Mouse (Mus musculus) forebrain, embryonic 11.5 days (tissue): Measurements from ENCODE around the gene Rnf157. TPM values are rescaled to one million over a fixed set of nuclear protein-coding genes. Genes with fewer than 3 reads are reported as not detected.

Experiments used
- ATAC-seq: fragments of 200-750 bp; cut with Nextera tagmentation; replicated peaks from 2 replicates; pipeline ENCODE4 v1.8.0; 2017; ENCODE audit warnings: moderate TSS enrichment; ENCODE audit not compliant: low FRiP score
- DNase-seq: peaks from one replicate; pipeline ENCODE4 v3.0.0-alpha.2; 2017; ENCODE audit warnings: low spot score
- H3K27ac ChIP-seq: fragments of 300-500 bp; sonication (generic); 2 replicates; pipeline ENCODE4 v1.5.1; 2014; ENCODE audit warnings: low read depth, low read length
- H3K27me3 ChIP-seq: fragments of 300-500 bp; sonication (generic); 2 replicates; pipeline ENCODE4 v1.6.1; 2014; ENCODE audit warnings: mild to moderate bottlenecking, low read length, mixed read lengths; ENCODE audit not compliant: control insufficient read depth, insufficient read depth
- H3K36me3 ChIP-seq: fragments of 300-500 bp; sonication (generic); 2 replicates; pipeline ENCODE4 v1.6.1; 2014; ENCODE audit warnings: mild to moderate bottlenecking, low read length, moderate library complexity, mixed read lengths; ENCODE audit not compliant: control insufficient read depth, insufficient read depth
- H3K4me1 ChIP-seq: fragments of 300-500 bp; sonication (generic); replicated peaks from 2 replicates; pipeline ENCODE4 v1.6.1; 2014; ENCODE audit warnings: low read length, mixed read lengths; ENCODE audit not compliant: control insufficient read depth, insufficient read depth
- H3K4me2 ChIP-seq: fragments of 300-500 bp; sonication (generic); 2 replicates; pipeline ENCODE4 v1.6.1; 2014; ENCODE audit warnings: low read depth, mild to moderate bottlenecking, low read length, moderate library complexity, mixed read lengths; ENCODE audit not compliant: severe bottlenecking
- H3K4me3 ChIP-seq: fragments of 300-500 bp; sonication (generic); 2 replicates; pipeline ENCODE4 v1.5.1; 2014; ENCODE audit warnings: low read depth, low read length
- H3K9ac ChIP-seq: fragments of 300-500 bp; sonication (generic); 2 replicates; pipeline ENCODE4 v1.6.1; 2014; ENCODE audit warnings: low read length
- H3K9me3 ChIP-seq: fragments of 300-500 bp; sonication (generic); 2 replicates; pipeline ENCODE4 v1.6.1; 2016; ENCODE audit warnings: low read length, mixed read lengths; ENCODE audit not compliant: control insufficient read depth
- WGBS: fragments of 180-500 bp; shearing (Covaris S2); extraction: QIAGEN DNeasy Blood & Tissue Kit; methylation state at CpG from one replicate; pipeline ENCODE4 v1.1.7; 2014; 5-methylcytosine and 5-hydroxymethylcytosine counted together
- polyA plus RNA-seq: library from polyadenylated mRNA; unstranded; fragments of >200 nt; fragmentation: Nextera tagmentation; extraction: Ambion mirVana; gene quantifications from 2 replicates; pipeline ENCODE4 v1.2.1, GENCODE M21; 2014

Rnf157 gene
- polyA plus RNA-seq, 1 experiment from 2014 or later, result 25.0 TPM

DNA sequence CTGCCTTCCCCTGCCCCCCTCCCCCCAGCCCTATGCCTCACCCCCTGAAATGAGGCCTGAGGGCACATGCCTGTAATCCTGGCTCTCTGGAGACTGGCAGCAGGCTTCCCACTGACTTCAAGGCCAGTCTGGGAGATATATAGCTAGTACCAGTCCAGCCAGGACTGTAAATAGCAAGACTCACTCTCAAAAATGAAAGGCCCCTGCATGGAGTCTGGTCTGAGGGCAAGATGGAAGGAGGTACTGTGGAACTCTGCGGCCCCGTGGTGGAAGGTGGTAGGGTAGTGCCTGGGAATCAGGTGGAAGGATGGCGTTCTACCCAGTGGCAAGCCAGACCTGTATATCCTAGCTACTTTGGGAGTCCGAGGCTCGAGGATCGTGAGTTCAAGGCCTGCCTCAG, 31.1 kb upstream of the Rnf157 start:
- Histone ChIP-seq H3K27me3 (peaks cover 7% of the 10 kb centered on the region), H3K9ac (no peak overlapping the region), H3K4me2 (no peak overlapping the region), H3K4me3 (no peak overlapping the region), H3K4me1 (0 out of 2 replicates have a peak, but pooled peaks cover 1% of the 10 kb centered on the region), H3K9me3 (no peaks in the 10 kb centered on the region), H3K36me3 (0 out of 2 replicates have a peak, but pooled peaks cover 2% of the 10 kb centered on the region), H3K27ac (no peak overlapping the region)
- no peak for DNase-seq
- no peak for ATAC-seq
- WGBS, result 82% methylated on average over 6 of the region's 6 CpGs

DNA sequence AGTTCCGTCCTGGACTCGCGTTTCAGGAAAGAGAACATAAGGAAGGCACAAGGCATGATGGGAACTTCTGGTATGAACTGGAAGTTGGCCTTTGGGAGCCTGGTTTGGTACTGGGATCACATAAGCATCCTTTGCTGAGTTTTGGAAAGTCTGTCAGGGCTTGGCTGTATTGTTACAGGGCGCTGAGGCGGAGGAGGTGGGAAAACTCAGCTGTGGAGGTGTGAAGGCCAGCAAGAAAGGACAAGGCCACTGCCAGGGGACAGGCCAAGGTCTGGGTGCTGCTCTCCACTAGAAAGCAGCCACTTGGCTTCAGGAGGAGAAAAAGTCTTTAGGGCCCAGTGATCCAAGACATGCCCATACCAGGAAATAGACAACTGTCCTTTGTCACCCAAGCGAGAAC, 30.5 kb upstream of the Rnf157 start:
- H3K27ac ChIP-seq, result no peak overlapping the region
- no peaks in the 10 kb centered on the region for H3K9me3 ChIP-seq
- H3K4me1 ChIP-seq, result 0 out of 2 replicates have a peak, but pooled peaks cover 1% of the 10 kb centered on the region
- ATAC-seq (no peak), DNase-seq (no peak)
- 87% methylated on average over 6 of the region's 6 CpGs for WGBS
- H3K9ac ChIP-seq, result no peak overlapping the region
- no peak overlapping the region for H3K4me3 ChIP-seq
- peaks cover 7% of the 10 kb centered on the region for H3K27me3 ChIP-seq
- no peak overlapping the region for H3K4me2 ChIP-seq
- 0 out of 2 replicates have a peak, but pooled peaks cover 2% of the 10 kb centered on the region for H3K36me3 ChIP-seq

DNA sequence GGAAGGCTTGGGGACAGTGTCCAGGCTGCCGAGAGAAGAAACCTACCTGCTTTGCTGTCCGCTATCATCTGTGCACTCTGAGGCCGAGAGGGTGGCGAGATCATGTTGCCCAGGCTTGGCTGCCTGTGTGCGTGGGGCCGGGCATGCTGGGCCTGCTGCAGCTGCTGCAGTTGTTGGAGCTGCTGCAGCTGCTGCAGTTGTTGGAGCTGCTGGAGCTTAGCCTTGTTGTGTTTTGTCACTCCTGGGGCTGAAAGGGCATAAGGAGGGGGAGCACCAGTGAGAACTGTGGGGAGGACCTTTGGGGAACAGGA, 30.0 kb upstream of the Rnf157 start:
- ATAC-seq (no peak), DNase-seq (no peak)
- H3K4me3 ChIP-seq, result no peak overlapping the region
- H3K27ac ChIP-seq, result no peak overlapping the region
- H3K36me3 ChIP-seq, result 0 out of 2 replicates have a peak, but pooled peaks cover 2% of the 10 kb centered on the region
- H3K9ac ChIP-seq, result no peak overlapping the region
- no peak overlapping the region for H3K4me2 ChIP-seq
- H3K4me1 ChIP-seq, result 0 out of 2 replicates have a peak, but pooled peaks cover 1% of the 10 kb centered on the region
- H3K9me3 ChIP-seq, result no peaks in the 10 kb centered on the region
- 78% methylated on average over 6 of the region's 6 CpGs for WGBS
- H3K27me3 ChIP-seq, result peaks cover 7% of the 10 kb centered on the region

DNA sequence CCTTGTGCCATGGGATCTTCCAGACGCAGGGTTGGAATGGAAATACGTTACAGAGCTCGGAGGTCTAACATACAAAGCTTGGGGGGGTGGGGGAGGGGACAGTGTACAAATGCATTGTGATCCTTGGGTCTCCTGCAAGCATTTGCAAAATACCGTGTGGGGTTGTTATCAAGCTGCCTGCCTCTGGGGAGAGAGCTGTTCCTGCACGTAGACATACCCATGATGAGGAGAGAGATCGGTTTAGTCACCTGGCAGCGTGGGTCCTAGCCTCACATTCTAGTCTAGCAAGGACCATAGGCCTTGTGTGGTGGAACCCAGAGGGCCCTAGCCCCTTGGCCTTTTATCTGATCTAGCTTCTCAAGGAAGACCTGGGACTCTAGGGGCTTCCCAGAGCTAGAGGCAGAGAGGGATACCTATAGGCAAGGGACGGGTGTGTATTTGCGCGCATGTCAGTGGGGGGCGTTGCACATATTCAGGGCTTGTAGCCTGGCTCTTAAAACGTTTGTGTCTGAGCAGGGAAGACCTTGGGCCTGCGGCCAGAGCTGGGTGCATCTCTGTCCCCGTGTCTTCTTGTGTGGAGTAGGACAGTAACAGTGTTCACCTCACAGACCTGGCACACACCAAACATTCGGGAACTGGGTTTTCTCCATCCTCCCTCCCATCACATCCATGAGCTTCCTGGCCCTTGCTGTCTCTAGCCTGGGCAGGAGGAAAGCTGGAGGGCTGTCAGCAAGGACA, 29.5 kb upstream of the Rnf157 start:
- DNase-seq (no peak), ATAC-seq (no peak)
- Histone ChIP-seq H3K4me1 (0 out of 2 replicates have a peak, but pooled peaks cover 1% of the 10 kb centered on the region), H3K4me3 (no peak overlapping the region), H3K4me2 (no peak overlapping the region), H3K9me3 (no peaks in the 10 kb centered on the region), H3K27ac (no peak overlapping the region), H3K27me3 (peaks cover 7% of the 10 kb centered on the region), H3K36me3 (peaks cover 6% of the 10 kb centered on the region; the same call in 1 of the 2 replicates), H3K9ac (no peak overlapping the region)
- whole genome bisulfite sequencing, result 87% methylated on average over 15 of the region's 15 CpGs

GRCm38 (mm10) chr11:116440408-116441068, 27.7 kb upstream of the Rnf157 start:
- no peak overlapping the region for H3K27ac ChIP-seq
- DNase-seq, result no peak

GRCm38 (mm10) chr11:116439269-116440240, 26.7 kb upstream of the Rnf157 start:
- H3K4me3 ChIP-seq, result no peak overlapping the region
- ATAC-seq (no peak), DNase-seq (no peak)
- H3K27ac ChIP-seq, result no peak overlapping the region
- H3K9me3 ChIP-seq, result no peaks in the 10 kb centered on the region
- H3K27me3 ChIP-seq, result no peaks in the 10 kb centered on the region
- no peak overlapping the region for H3K9ac ChIP-seq
- peaks cover 7% of the 10 kb centered on the region; the same call in 1 of the 2 replicates for H3K4me1 ChIP-seq
- no peak overlapping the region for H3K4me2 ChIP-seq
- H3K36me3 ChIP-seq, result peaks cover 6% of the 10 kb centered on the region; the same call in 1 of the 2 replicates
- 89% methylated on average over 19 of the region's 19 CpGs for WGBS

More at GRCm38 (mm10) chr11:116440408-116441068, 27.7 kb upstream of the Rnf157 start:
- H3K4me3 ChIP-seq, result no peak overlapping the region
- H3K4me2 ChIP-seq, result no peak overlapping the region
- peaks cover 5% of the 10 kb centered on the region; the same call in 1 of the 2 replicates for H3K4me1 ChIP-seq
- no peak for ATAC-seq
- H3K9ac ChIP-seq, result no peak overlapping the region
- peaks cover 6% of the 10 kb centered on the region; the same call in 1 of the 2 replicates for H3K36me3 ChIP-seq
- no peaks in the 10 kb centered on the region for H3K27me3 ChIP-seq
- H3K9me3 ChIP-seq, result no peaks in the 10 kb centered on the region
- WGBS, result 86% methylated on average over 7 of the region's 7 CpGs

DNA sequence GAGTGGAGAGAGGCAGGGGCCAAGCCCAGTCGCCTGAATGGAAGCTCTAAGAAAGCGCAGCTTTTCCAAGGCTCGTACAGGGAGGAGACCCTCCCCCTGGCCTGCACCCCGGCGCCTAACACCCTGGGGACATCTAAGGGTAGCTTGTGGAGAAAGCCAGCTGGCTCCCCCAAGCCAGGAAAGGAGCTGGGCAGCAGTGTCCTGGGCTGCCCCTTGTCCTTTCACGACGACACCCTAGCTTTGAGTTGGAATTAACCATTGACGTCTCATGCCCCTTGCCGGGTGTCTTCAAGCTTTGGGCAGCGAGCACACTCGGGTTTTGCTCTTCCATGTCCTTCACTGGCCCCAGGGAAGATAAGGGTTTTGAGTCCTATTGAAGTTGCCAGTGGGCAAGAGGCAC, 24.7 kb upstream of the Rnf157 start:
- no peak overlapping the region for H3K4me2 ChIP-seq
- no peak overlapping the region for H3K4me3 ChIP-seq
- no peak overlapping the region for H3K27ac ChIP-seq
- H3K36me3 ChIP-seq, result peaks cover 6% of the 10 kb centered on the region; the same call in 1 of the 2 replicates
- no peak for DNase-seq
- no peak overlapping the region for H3K9ac ChIP-seq
- 86% methylated on average over 11 of the region's 11 CpGs for WGBS
- no peaks in the 10 kb centered on the region for H3K9me3 ChIP-seq
- ATAC-seq, result no peak
- H3K4me1 ChIP-seq, result peaks cover 7% of the 10 kb centered on the region; the same call in 1 of the 2 replicates
- no peaks in the 10 kb centered on the region for H3K27me3 ChIP-seq

GRCm38 (mm10) chr11:116436725-116437331, 24.0 kb upstream of the Rnf157 start:
- no peak for ATAC-seq
- no peak for DNase-seq
- Histone ChIP-seq H3K9me3 (no peaks in the 10 kb centered on the region), H3K36me3 (peaks cover 6% of the 10 kb centered on the region; the same call in 1 of the 2 replicates), H3K27ac (0 out of 2 replicates have a peak overlapping the region, but pooled peaks have one; percentile 6), H3K4me1 (peaks cover 7% of the 10 kb centered on the region; the same call in 1 of the 2 replicates), H3K4me3 (no peak overlapping the region), H3K4me2 (no peak overlapping the region), H3K27me3 (no peaks in the 10 kb centered on the region), H3K9ac (peak overlapping the region; percentile 35)
- 76% methylated on average over 4 of the region's 4 CpGs for WGBS
